Mouse (Mus musculus): ENCODE results near the gene Slc15a1. TPM values are rescaled to one million over a fixed set of nuclear protein-coding genes. Genes with fewer than 3 reads are reported as not detected.
"Not testable (repeated sequence)": the region's sequence is repeated elsewhere in the genome, so short reads cannot be mapped to it uniquely, and the experiment has no call there.

The Slc15a1 gene
- polyA plus RNA-seq, 1 experiment from 2014 or later: not detected

GRCm38 (mm10) chr14:121422664-121423340 is 82.2 kb downstream of the Slc15a1 start:
- no peak for ATAC-seq (ENCODE audit: low FRiP score)
- Histone ChIP-seq H3K9ac (replicated peaks) (no peak overlapping the region), H3K4me2 (no peak overlapping the region), H3K27ac (replicated peaks) (no peak overlapping the region), H3K27me3 (replicated peaks) (no peaks in the 10 kb centered on the region), H3K4me1 (no peaks in the 10 kb centered on the region), H3K9me3 (replicated peaks) (no peaks in the 10 kb centered on the region), H3K36me3 (no peaks in the 10 kb centered on the region), H3K4me3 (replicated peaks) (no peak overlapping the region)
- WGBS: 76% methylated on average over 4 of the region's 4 CpGs

- 91% methylated on average over 4 of the region's 4 CpGs for WGBS
- Histone ChIP-seq H3K9me3 (replicated peaks) (no peaks in the 10 kb centered on the region), H3K4me1 (0 out of 2 replicates have a peak, but pooled peaks cover 2% of the 10 kb centered on the region), H3K27ac (replicated peaks) (no peak overlapping the region), H3K27me3 (replicated peaks) (no peaks in the 10 kb centered on the region), H3K4me3 (replicated peaks) (no peak overlapping the region), H3K36me3 (no peaks in the 10 kb centered on the region), H3K4me2 (no peak overlapping the region), H3K9ac (replicated peaks) (no peak overlapping the region)
- no peak for ATAC-seq (ENCODE audit: low FRiP score)
These were observed 83.1 kb downstream of the Slc15a1 start for GRCm38 (mm10) chr14:121422000-121422399.

- Histone ChIP-seq H3K27ac (replicated peaks) (no peak overlapping the region), H3K9ac (replicated peaks) (no peak overlapping the region), H3K4me3 (replicated peaks) (no peak overlapping the region), H3K27me3 (replicated peaks) (no peaks in the 10 kb centered on the region), H3K4me2 (no peak overlapping the region), H3K4me1 (0 out of 2 replicates have a peak, but pooled peaks cover 2% of the 10 kb centered on the region), H3K36me3 (no peaks in the 10 kb centered on the region), H3K9me3 (replicated peaks) (no peaks in the 10 kb centered on the region)
- no peak; the same call in 1 of the 2 replicates for ATAC-seq (ENCODE audit: low FRiP score)
- WGBS: 74% methylated on average over 5 of the region's 5 CpGs
These were observed 87.5 kb downstream of the Slc15a1 start for GRCm38 (mm10) chr14:121417594-121417993.

- no peak for ATAC-seq (ENCODE audit: low FRiP score)
- 91% methylated on average over 11 of the region's 12 CpGs for WGBS
These were observed 88.3 kb downstream of the Slc15a1 start for GRCm38 (mm10) chr14:121416626-121417319.

GRCm38 (mm10) chr14:121414635-121415241 is 90.3 kb downstream of the Slc15a1 start:
- no peak overlapping the region for H3K4me3 ChIP-seq (replicated peaks)
- H3K9me3 ChIP-seq (replicated peaks): no peaks in the 10 kb centered on the region
- H3K27ac ChIP-seq (replicated peaks): no peak overlapping the region
- H3K4me1 ChIP-seq: 0 out of 2 replicates have a peak, but pooled peaks cover 2% of the 10 kb centered on the region
- no peak overlapping the region for H3K4me2 ChIP-seq
- 81% methylated on average over 6 of the region's 6 CpGs for WGBS
- no peaks in the 10 kb centered on the region for H3K27me3 ChIP-seq (replicated peaks)
- ATAC-seq (ENCODE audit: low FRiP score): no peak
- H3K9ac ChIP-seq (replicated peaks): no peak overlapping the region
- no peaks in the 10 kb centered on the region for H3K36me3 ChIP-seq

More at GRCm38 (mm10) chr14:121416626-121417319, 88.3 kb downstream of the Slc15a1 start:
- Histone ChIP-seq H3K4me1 (0 out of 2 replicates have a peak, but pooled peaks cover 2% of the 10 kb centered on the region), H3K4me3 (replicated peaks) (no peak overlapping the region), H3K27ac (replicated peaks) (no peak overlapping the region), H3K9ac (replicated peaks) (no peak overlapping the region), H3K4me2 (no peak overlapping the region), H3K27me3 (replicated peaks) (no peaks in the 10 kb centered on the region), H3K36me3 (no peaks in the 10 kb centered on the region), H3K9me3 (replicated peaks) (no peaks in the 10 kb centered on the region)

GRCm38 (mm10) chr14:121413726-121414125 is 91.3 kb downstream of the Slc15a1 start:
- not testable (repeated sequence) for H3K36me3 ChIP-seq; ATAC-seq (ENCODE audit: low FRiP score); H3K4me2 ChIP-seq; H3K4me1 ChIP-seq; H3K4me3 ChIP-seq (replicated peaks); H3K27me3 ChIP-seq (replicated peaks); H3K9ac ChIP-seq (replicated peaks); H3K9me3 ChIP-seq (replicated peaks); H3K27ac ChIP-seq (replicated peaks)
- 100% methylated on average over 1 of the region's 1 CpGs for WGBS

Other genes starting within 250 kb of the Slc15a1 start
- 15.2 and 22.0 TPM in 2 replicates for gene Stk24, start 125.2 kb downstream of the Slc15a1 start, polyA plus RNA-seq (2015; fragmentation: Nextera tagmentation; extraction: Ambion mirVana)

All from neural tube, embryonic 15.5 days (tissue).